20 mouse cellular contexts compared by ENCODE assay signal in the genomic region with DNA sequence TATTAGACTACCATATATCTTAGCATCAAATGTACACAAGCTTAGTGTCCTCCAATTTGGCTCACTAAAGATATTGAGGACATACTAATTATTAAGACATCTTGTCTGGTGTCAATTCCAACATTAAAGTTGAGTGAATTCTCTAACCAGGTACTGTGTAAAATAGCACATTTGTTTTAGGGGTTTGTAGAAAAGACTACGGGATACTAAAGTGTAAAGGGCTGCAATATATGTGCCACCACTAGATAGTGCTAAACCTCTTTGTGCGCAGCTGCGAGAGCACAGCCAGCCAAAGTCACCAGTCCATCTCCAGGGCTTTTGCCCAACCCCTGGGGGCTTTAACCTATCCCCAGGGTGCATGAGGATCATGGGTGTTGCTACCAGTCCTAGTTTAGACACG. TPM values are rescaled to one million over a fixed set of nuclear protein-coding genes. Genes with fewer than 3 reads are reported as not detected.
DNase-seq lines count a peak whose midpoint lies in the region; ATAC-seq and TF ChIP-seq lines count a peak whose summit lies in the region.
"Not testable (repeated sequence)": the region's sequence is repeated elsewhere in the genome, so short reads cannot be mapped to it uniquely, and the experiment has no call there.
"Had no signal": no experiment of that assay in that cellular context is flagged by ENCODE, and none has a peak within 500 bp of the region (broad histone marks: within the 10 kb centered on the region; RNA-seq: fewer than 3 reads in every experiment).

No protein-coding gene starts in this region.

- not testable (repeated sequence) for H3K9me3 ChIP-seq in kidney, postnatal 0 days (replicated peaks; ENCODE audit: low read length); lung, postnatal 0 days (ENCODE audit: low read length)

- H3K4me1 ChIP-seq in kidney, postnatal 0 days (replicated peaks; ENCODE audit: insufficient read depth, low read length); lung, postnatal 0 days (ENCODE audit: insufficient read depth, low read depth, low read length): not testable (repeated sequence)

- H3K27me3 ChIP-seq in kidney, postnatal 0 days (ENCODE audit: insufficient read depth, low read length); lung, postnatal 0 days (replicated peaks; ENCODE audit: insufficient read depth, low read length): not testable (repeated sequence)

- not testable (repeated sequence) for H3K4me3 ChIP-seq in gastrocnemius, adult 2 months; kidney, postnatal 0 days (replicated peaks; ENCODE audit: low read depth, low read length); lung, postnatal 0 days (ENCODE audit: low read depth, low read length)

- H3K4me2 ChIP-seq in kidney, postnatal 0 days (ENCODE audit: low read length); lung, postnatal 0 days (replicated peaks; ENCODE audit: low read depth, low read length): not testable (repeated sequence)

- not testable (repeated sequence) for H3K27ac ChIP-seq in gastrocnemius, adult 2 months; kidney, postnatal 0 days; lung, postnatal 0 days (ENCODE audit: low read length)

- 65% methylated on average over 3 of the region's 4 CpGs for WGBS in kidney, postnatal 0 days
- WGBS in lung, postnatal 0 days = 55% methylated on average over 3 of the region's 4 CpGs

- intact Hi-C loops in gastrocnemius, adult 2 months (cut with DNase I) = not testable (repeated sequence)

- TF ChIP-seq EP300 in lung, postnatal 0 days (IDR thresholded peaks at IDR 0.05) = not testable (repeated sequence)

- peak; percentile 23; the same call in 1 of the 2 replicates for TF ChIP-seq CTCF in gastrocnemius, adult 2 months (IDR thresholded peaks at IDR 0.05)
- 0 out of 2 replicates have a peak, but pooled peaks have one; percentile 6 for TF ChIP-seq CTCF in kidney, postnatal 0 days (IDR thresholded peaks at IDR 0.05; ENCODE audit: low read depth)
- TF ChIP-seq CTCF in lung, postnatal 0 days (IDR thresholded peaks at IDR 0.05) = peak; percentile 13; the same call in 1 of the 2 replicates

- ATAC-seq in kidney, postnatal 0 days (replicated peaks; ENCODE audit: low FRiP score, low read depth); lung, postnatal 0 days: not testable (repeated sequence)

- H3K9ac ChIP-seq in kidney, postnatal 0 days (ENCODE audit: low read depth, low read length); lung, postnatal 0 days (replicated peaks; ENCODE audit: low read depth): not testable (repeated sequence)

- H3K36me3 ChIP-seq in kidney, postnatal 0 days (ENCODE audit: insufficient read depth, low read length); lung, postnatal 0 days (ENCODE audit: insufficient read depth, low read length): not testable (repeated sequence)

- peak; percentile 11 for DNase-seq in Muller cell, postnatal 12 days (ENCODE audit: inconsistent ontology term)
- peak; percentile 9 for DNase-seq in adrenal gland, postnatal 10 days
- DNase-seq in gastrocnemius, adult 2 months; kidney, postnatal 0 days (ENCODE audit: low spot score); lung, postnatal 0 days (ENCODE audit: low spot score): not testable (repeated sequence)
- DNase-seq in naive thymus-derived CD4-positive, alpha-beta T cell, adult 2 months (ENCODE audit: low read depth) = peak; percentile 25

RNA-seq across cellular contexts. Expression of a gene that starts 15.8 kb away (rescaled TPM):
- not detected for total RNA-seq in adrenal gland, postnatal 10 days (2021)
- total RNA-seq in gastrocnemius, adult 2 months (2021) = not detected
- 0.23 TPM in 1 of 2 replicates, not detected in the other for polyA plus RNA-seq in kidney, postnatal 0 days (2015; fragmentation: Nextera tagmentation; extraction: Ambion mirVana)
- polyA plus RNA-seq in lung, postnatal 0 days (2015; fragmentation: Nextera tagmentation; extraction: Ambion mirVana) = 1.7 and 3.1 TPM in 2 replicates
- total RNA-seq: gastrocnemius, postnatal 10 days; gastrocnemius, postnatal 4 days; heart, adult 18-20 months; heart, postnatal 25 days had no signal
- polyA plus RNA-seq: activated CD4-positive, CD25-positive, alpha-beta regulatory T cell, adult 4 months; embryonic facial prominence, embryonic 10.5 days; heart, embryonic 15.5 days; intestine, embryonic 15.5 days had no signal

RNA-seq across cellular contexts. Expression of a gene that starts 19.5 kb away (rescaled TPM):
- total RNA-seq in adrenal gland, postnatal 10 days (2021) = not detected
- total RNA-seq in gastrocnemius, adult 2 months (2021) = not detected
- polyA plus RNA-seq in kidney, postnatal 0 days (2015; fragmentation: Nextera tagmentation; extraction: Ambion mirVana) = not detected in 2 replicates
- 0.30 and 0.40 TPM in 2 replicates for polyA plus RNA-seq in lung, postnatal 0 days (2015; fragmentation: Nextera tagmentation; extraction: Ambion mirVana)
- total RNA-seq: adrenal gland, adult 18-20 months; gastrocnemius, postnatal 10 days; gastrocnemius, postnatal 4 days; heart, adult 18-20 months; heart, postnatal 25 days had no signal
- polyA plus RNA-seq: activated CD4-positive, CD25-positive, alpha-beta regulatory T cell, adult 4 months; cerebellum, adult 2 months; embryonic facial prominence, embryonic 10.5 days; heart, embryonic 11.5 days; heart, embryonic 15.5 days; hindbrain, embryonic 10.5 days; hindbrain, embryonic 14.5 days; intestine, embryonic 15.5 days had no signal

RNA-seq across cellular contexts. Expression of a gene that starts 39.6 kb away (rescaled TPM):
- 100 to 1,000 TPM; 230 to 232 TPM for total RNA-seq in adrenal gland, postnatal 10 days (2021)
- total RNA-seq in gastrocnemius, adult 2 months (2021) = 10 to 100 TPM; 21.9 to 28.6 TPM
- polyA plus RNA-seq in kidney, postnatal 0 days (2015; fragmentation: Nextera tagmentation; extraction: Ambion mirVana) = 80.5 and 94.7 TPM in 2 replicates
- 40.6 and 50.1 TPM in 2 replicates for polyA plus RNA-seq in lung, postnatal 0 days (2015; fragmentation: Nextera tagmentation; extraction: Ambion mirVana)

RNA-seq across cellular contexts. Expression of a gene that starts 51.6 kb away (rescaled TPM):
- total RNA-seq in adrenal gland, postnatal 10 days (2021) = 100 to 1,000 TPM; 113 to 329 TPM
- not detected for total RNA-seq in gastrocnemius, adult 2 months (2021)
- polyA plus RNA-seq in kidney, postnatal 0 days (2015; fragmentation: Nextera tagmentation; extraction: Ambion mirVana) = 0.17 and 0.20 TPM in 2 replicates
- 2.5 and 3.1 TPM in 2 replicates for polyA plus RNA-seq in lung, postnatal 0 days (2015; fragmentation: Nextera tagmentation; extraction: Ambion mirVana)
- total RNA-seq: heart, adult 18-20 months; heart, postnatal 25 days had no signal
- polyA plus RNA-seq: activated CD4-positive, CD25-positive, alpha-beta regulatory T cell, adult 4 months; cerebellum, adult 2 months; embryonic facial prominence, embryonic 10.5 days; forebrain, embryonic 13.5 days; hindbrain, embryonic 10.5 days; hindbrain, embryonic 14.5 days had no signal

Comparison
In these comparisons a context has a peak if more than half of its experiments do, and no peak if none do; other contexts are left out.
1. RNA of a gene that starts 39.6 kb away (total RNA-seq): 230 to 232 TPM in adrenal gland, postnatal 10 days; 21.9 to 28.6 TPM in gastrocnemius, adult 2 months; every median in the first group is over 4 times any median in the second.
2. Peak in every context shown above with its lines, with median percentiles within 50 percentile points of each other: CTCF ChIP-seq.